In the genomic region with DNA sequence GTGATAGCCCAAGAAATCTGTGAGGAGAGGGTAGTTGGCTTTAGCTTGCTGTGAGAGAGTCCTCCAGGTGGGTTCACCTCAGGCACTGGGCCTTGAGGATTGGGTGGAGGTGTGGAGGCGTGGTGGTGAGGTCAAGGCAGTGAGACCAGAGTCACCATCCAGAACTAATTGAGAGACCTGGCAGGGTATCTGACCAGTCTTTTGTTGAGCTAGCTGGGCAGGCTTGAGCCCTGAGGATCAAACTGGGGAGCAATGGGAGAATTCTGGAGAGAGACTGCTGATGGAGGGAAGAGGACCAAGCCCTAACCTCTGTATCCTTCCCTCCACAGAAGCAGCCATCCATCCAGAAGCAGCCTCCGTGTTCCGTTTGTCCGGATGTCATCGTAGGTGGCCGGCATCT, we compare ENCODE assay signal across 14 mouse cellular contexts. TPM values are rescaled to one million over a fixed set of nuclear protein-coding genes. Genes with fewer than 3 reads are reported as not detected.
DNase-seq lines count a peak whose midpoint lies in the region; ATAC-seq lines count a peak whose summit lies in the region.
"Had no signal": no experiment of that assay in that cellular context is flagged by ENCODE, and none has a peak within 500 bp of the region (broad histone marks: within the 10 kb centered on the region; RNA-seq: fewer than 3 reads in every experiment).

No protein-coding gene starts in this region.

- WGBS in forebrain, embryonic 13.5 days, result 1% methylated on average over 6 of the region's 6 CpGs
- under 1% methylated on average over 6 of the region's 6 CpGs for WGBS in midbrain, embryonic 10.5 days

- H3K27ac ChIP-seq in forebrain, embryonic 13.5 days, result peak overlapping the region; percentile 100
- H3K27ac ChIP-seq in midbrain, embryonic 10.5 days (replicated peaks), result no peak overlapping the region; the same call in 1 of the 2 replicates

- H3K4me3 ChIP-seq in forebrain, embryonic 13.5 days, result peak overlapping the region; percentile 96
- H3K4me3 ChIP-seq in midbrain, embryonic 10.5 days, result peak overlapping the region; percentile 47; the same call in 1 of the 2 replicates

- DNase-seq in right cerebral cortex, postnatal 4 days, result peak; percentile 5
- DNase-seq in right cerebral cortex, postnatal 25 days, result no peak
- no peak for DNase-seq in midbrain, embryonic 10.5 days (ENCODE audit: low spot score)
- no peak for DNase-seq in spleen, postnatal 36 days (ENCODE audit: low spot score in 2 of 2)
- no peak for DNase-seq in kidney, postnatal 4 days
- DNase-seq in natural killer cell, adult 2 months (ENCODE audit: low spot score in 2 of 2), result no peak
- no peak for DNase-seq in lung, postnatal 25 days (ENCODE audit: low spot score)
- DNase-seq: adrenal gland, postnatal 10 days; embryo, embryonic 11 days; kidney, postnatal 36 days; liver, postnatal 0 days had no signal

- H3K9me3 ChIP-seq in forebrain, embryonic 13.5 days (replicated peaks), result no peaks in the 10 kb centered on the region
- H3K9me3 ChIP-seq in midbrain, embryonic 10.5 days (replicated peaks), result no peaks in the 10 kb centered on the region

- ATAC-seq in forebrain, embryonic 13.5 days, result no peak
- ATAC-seq: inflammation-experienced regulatory T-cells, adult 6 months; liver, postnatal 0 days had no signal

- H3K27me3 ChIP-seq in forebrain, embryonic 13.5 days, result 0 out of 2 replicates have a peak, but pooled peaks cover 9% of the 10 kb centered on the region
- peaks cover 100% of the 10 kb centered on the region for H3K27me3 ChIP-seq in midbrain, embryonic 10.5 days (ENCODE audit: low read depth, poor library complexity, severe bottlenecking)

- H3K4me1 ChIP-seq in forebrain, embryonic 13.5 days, result peaks cover 64% of the 10 kb centered on the region
- peaks cover 63% of the 10 kb centered on the region for H3K4me1 ChIP-seq in midbrain, embryonic 10.5 days

- peak overlapping the region; percentile 100 for H3K9ac ChIP-seq in forebrain, embryonic 13.5 days
- H3K9ac ChIP-seq: liver, postnatal 0 days had no signal

- H3K36me3 ChIP-seq in forebrain, embryonic 13.5 days (ENCODE audit: poor library complexity, severe bottlenecking), result peaks cover 35% of the 10 kb centered on the region
- no peaks in the 10 kb centered on the region for H3K36me3 ChIP-seq in midbrain, embryonic 10.5 days

- peak overlapping the region; percentile 88 for H3K4me2 ChIP-seq in forebrain, embryonic 13.5 days

RNA-seq across cellular contexts. Expression of gene Rhbg, which starts 45.2 kb away (rescaled TPM):
- polyA plus RNA-seq in forebrain, embryonic 13.5 days (2015; fragmentation: Nextera tagmentation; extraction: Ambion mirVana), result 0.18 and 0.26 TPM in 2 replicates
- not detected in 2 replicates for polyA plus RNA-seq in midbrain, embryonic 10.5 days (2016; fragmentation: Nextera tagmentation; extraction: Ambion mirVana)
- polyA plus RNA-seq: frontal cortex, adult 2 months; inflammation-experienced regulatory T-cells, adult 6 months had no signal
